Mouse (Mus musculus) MEL (cell line): Measurements from ENCODE around the gene Iqschfp.

ENCODE experiments used
- E2F4 ChIP-seq: IDR thresholded peaks from 2 replicates; pipeline ENCODE4 v1.6.1; 2011; ENCODE audit warnings: low read depth, low read length, improper control_type of control experiment, borderline replicate concordance
- EP300 ChIP-seq, 2 experiments: IDR thresholded peaks; 2 replicates each; pipeline ENCODE4 v1.6.1; 2011; ENCODE audit warnings: improper control_type of control experiment in 2 of 2, low read length in 2 of 2, low read depth in 1 of 2, mild to moderate bottlenecking in 1 of 2
- MYC ChIP-seq: IDR thresholded peaks from 2 replicates; pipeline ENCODE4 v1.6.1; 2011; ENCODE audit warnings: low read depth, mild to moderate bottlenecking, low read length, improper control_type of control experiment, moderate library complexity
- POLR2A ChIP-seq, 2 experiments: IDR thresholded peaks; 2 replicates each; pipeline ENCODE4 v1.6.1; 2011 to 2012; ENCODE audit warnings: low read length in 2 of 2, mild to moderate bottlenecking in 2 of 2, control low read depth in 1 of 2, improper control_type of control experiment in 1 of 2, low read depth in 1 of 2, moderate library complexity in 1 of 2; ENCODE audit not compliant: control insufficient read depth in 1 of 2, insufficient read depth in 1 of 2, poor library complexity in 1 of 2
- POLR2AphosphoS5 ChIP-seq: IDR thresholded peaks from 2 replicates; pipeline ENCODE4 v1.6.1; 2012; ENCODE audit warnings: low read depth, borderline replicate concordance, mild to moderate bottlenecking, inconsistent platforms, low read length, moderate library complexity, mixed read lengths
- USF1 ChIP-seq: IDR thresholded peaks from 2 replicates; pipeline ENCODE4 v1.6.1; 2014; ENCODE audit warnings: low read depth, mild to moderate bottlenecking, inconsistent platforms, low read length, improper control_type of control experiment, moderate library complexity
- ZC3H11A ChIP-seq: IDR thresholded peaks from 2 replicates; pipeline ENCODE4 v1.6.1; 2012; ENCODE audit warnings: low read depth, mild to moderate bottlenecking, inconsistent platforms, low read length, improper control_type of control experiment

GRCm38 (mm10) chr3:68187471-68187870 is 295.4 kb downstream of the Iqschfp start:
- TF ChIP-seq ZC3H11A: no peak
- no peak for TF ChIP-seq MYC
- no peak for TF ChIP-seq POLR2A (IDR thresholded peaks at IDR 0.05; ENCODE audit: control insufficient read depth in 1 of 2, insufficient read depth in 1 of 2, low read depth in 1 of 2, low read length in 2 of 2, poor library complexity in 1 of 2)
- no peak for TF ChIP-seq E2F4
- no peak for TF ChIP-seq EP300 (IDR thresholded peaks at IDR 0.05; ENCODE audit: low read depth in 1 of 2, low read length in 2 of 2)
- no peak for TF ChIP-seq USF1
- TF ChIP-seq POLR2AphosphoS5: no peak
